ENCODE assay signal across 15 mouse cellular contexts in the genomic region with DNA sequence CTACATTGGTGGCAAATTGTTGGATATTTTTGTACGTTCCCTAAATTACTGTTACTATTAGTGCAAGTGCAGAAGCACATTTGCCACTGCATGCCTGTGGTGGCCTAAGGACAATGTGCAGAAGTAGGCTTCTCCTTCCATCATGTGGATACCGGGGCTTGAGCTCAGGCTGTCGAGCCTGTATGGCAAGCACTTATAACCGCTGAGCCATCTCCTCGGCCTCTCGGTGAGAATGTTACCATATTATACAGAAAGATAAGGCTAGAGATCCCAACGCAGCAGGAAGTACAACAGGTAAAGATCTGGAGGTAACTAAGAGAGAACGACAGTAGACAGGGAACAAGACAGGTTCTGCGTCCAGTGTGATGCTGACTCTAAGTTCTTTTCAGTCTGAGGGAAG.
"Had no signal": no experiment of that assay in that cellular context is flagged by ENCODE, and none has a peak within 500 bp of the region (broad histone marks: within the 10 kb centered on the region; RNA-seq: fewer than 3 reads in every experiment).

No protein-coding gene starts in this region.

- H3K27me3 ChIP-seq: neural tube, embryonic 15.5 days; stomach, embryonic 15.5 days had no signal

- H3K9ac ChIP-seq: neural tube, embryonic 15.5 days; stomach, embryonic 15.5 days had no signal

- H3K27ac ChIP-seq: neural tube, embryonic 15.5 days; stomach, embryonic 15.5 days; stomach, postnatal 0 days had no signal

- H3K4me1 ChIP-seq: neural tube, embryonic 15.5 days; stomach, embryonic 15.5 days had no signal

- H3K4me3 ChIP-seq: neural tube, embryonic 15.5 days; stomach, embryonic 15.5 days had no signal

- DNase-seq: retina, postnatal 1 day; right cerebral cortex, adult 18-20 months; right cerebral cortex, postnatal 14 days; right cerebral cortex, postnatal 25 days; right cerebral cortex, postnatal 4 days; spleen, adult 18-20 months; thymus, adult 18-20 months; thymus, adult 2 months; thymus, postnatal 14 days; thymus, postnatal 25 days; thymus, postnatal 36 days; thymus, postnatal 4 days had no signal

- H3K9me3 ChIP-seq: neural tube, embryonic 15.5 days; stomach, embryonic 15.5 days had no signal

- H3K4me2 ChIP-seq: neural tube, embryonic 15.5 days; stomach, embryonic 15.5 days had no signal
